Mouse (Mus musculus) stomach, embryonic 14.5 days (tissue): ENCODE measurements around the gene Slc13a2. TPM values are rescaled to one million over a fixed set of nuclear protein-coding genes. Genes with fewer than 3 reads are reported as not detected.

Source experiments
- ATAC-seq: fragments of 200-750 bp; cut with Nextera tagmentation; 2 replicates; pipeline ENCODE4 v1.8.0; 2017; ENCODE audit warnings: low read depth, moderate TSS enrichment; ENCODE audit not compliant: insufficient number of reproducible peaks, insufficient read depth, low FRiP score
- H3K27ac ChIP-seq: fragments of 300-500 bp; sonication (generic); 2 replicates; pipeline ENCODE4 v1.5.1; 2014; ENCODE audit warnings: mild to moderate bottlenecking, low read length, moderate library complexity, mixed read lengths
- H3K27me3 ChIP-seq: fragments of 300-500 bp; sonication (generic); 2 replicates; pipeline ENCODE4 v1.6.1; 2014; ENCODE audit warnings: low read length, control low read depth, mixed read lengths; ENCODE audit not compliant: control insufficient read depth, insufficient read depth
- H3K36me3 ChIP-seq: fragments of 300-500 bp; sonication (generic); 2 replicates; pipeline ENCODE4 v1.6.1; 2014; ENCODE audit warnings: mild to moderate bottlenecking, control low read depth, low read length, moderate library complexity, mixed read lengths; ENCODE audit not compliant: control insufficient read depth, insufficient read depth
- H3K4me1 ChIP-seq: fragments of 300-500 bp; sonication (generic); 2 replicates; pipeline ENCODE4 v1.6.1; 2014; ENCODE audit warnings: low read length, control low read depth, mixed read lengths; ENCODE audit not compliant: control insufficient read depth, insufficient read depth
- H3K4me2 ChIP-seq: fragments of 300-500 bp; sonication (generic); replicated peaks from 2 replicates; pipeline ENCODE4 v1.6.1; 2014; ENCODE audit warnings: low read depth, low read length, control low read depth
- H3K4me3 ChIP-seq: fragments of 300-500 bp; sonication (generic); 2 replicates; pipeline ENCODE4 v1.5.1; 2014; ENCODE audit warnings: low read depth, low read length, control low read depth
- H3K9ac ChIP-seq: fragments of 300-500 bp; sonication (generic); replicated peaks from 2 replicates; pipeline ENCODE4 v1.6.1; 2014; ENCODE audit warnings: low read depth, mild to moderate bottlenecking, control low read depth, low read length, moderate library complexity, mixed read lengths
- H3K9me3 ChIP-seq: fragments of 300-500 bp; sonication (generic); 2 replicates; pipeline ENCODE4 v1.6.1; 2016; ENCODE audit warnings: low read depth, low read length, control low read depth; ENCODE audit not compliant: control insufficient read depth
- WGBS: fragments of 180-500 bp; shearing (Covaris S2); extraction: QIAGEN DNeasy Blood & Tissue Kit; methylation state at CpG from one replicate; pipeline ENCODE4 v1.1.7; 2014; 5-methylcytosine and 5-hydroxymethylcytosine counted together
- polyA plus RNA-seq: library from polyadenylated mRNA; unstranded; fragments of >200 nt; fragmentation: Nextera tagmentation; extraction: Ambion mirVana; gene quantifications from 2 replicates; pipeline ENCODE4 v1.2.1, GENCODE M21; 2014

The Slc13a2 gene
- polyA plus RNA-seq, 1 experiment from 2014 or later, result 0.10 TPM

DNA sequence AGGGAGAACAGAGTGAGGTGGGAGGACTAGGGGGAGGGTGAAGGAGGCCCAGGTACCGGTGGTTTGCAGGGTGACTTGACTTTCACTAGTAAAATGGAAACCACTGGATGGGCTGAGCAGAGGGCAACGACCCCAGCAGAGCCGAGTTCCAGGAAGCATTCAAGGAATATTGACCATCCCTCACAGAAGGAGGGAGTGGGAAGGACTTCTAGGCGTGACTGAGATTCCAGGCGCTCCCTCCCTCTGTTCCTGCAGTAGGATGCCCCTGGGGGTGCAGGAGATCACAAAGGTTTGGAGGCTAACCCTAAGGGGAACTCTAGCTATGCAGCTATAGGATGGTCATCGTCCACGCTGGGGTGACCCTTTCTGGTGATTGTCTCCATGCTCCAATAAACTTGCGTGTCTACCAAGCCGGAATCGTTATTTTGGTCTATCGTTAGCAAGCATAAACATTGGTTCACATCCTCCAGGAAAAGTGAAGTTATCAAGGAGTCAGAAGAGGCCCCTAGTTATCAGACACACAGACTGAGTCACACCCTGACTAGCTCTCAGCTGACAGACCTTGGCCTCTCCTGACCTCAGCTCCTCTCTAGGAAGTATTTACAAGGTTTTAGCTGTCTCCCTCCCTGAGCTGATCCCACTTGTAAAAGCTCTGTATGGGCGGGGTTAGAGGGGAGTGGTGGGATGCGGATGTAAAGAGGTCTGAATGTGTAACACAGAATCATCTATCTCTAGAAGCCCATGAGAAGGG, 41.4 kb upstream of the Slc13a2 start:
- 45% methylated on average over 13 of the region's 13 CpGs for WGBS
- no peak overlapping the region for H3K27ac ChIP-seq
- ATAC-seq, result no peak
- no peaks in the 10 kb centered on the region for H3K27me3 ChIP-seq
- H3K9me3 ChIP-seq, result no peaks in the 10 kb centered on the region; the same call in 1 of the 2 replicates
- H3K4me2 ChIP-seq, result no peak overlapping the region
- no peaks in the 10 kb centered on the region for H3K36me3 ChIP-seq
- H3K4me1 ChIP-seq, result peaks cover 15% of the 10 kb centered on the region; the same call in 1 of the 2 replicates
- no peak overlapping the region for H3K9ac ChIP-seq
- no peak overlapping the region for H3K4me3 ChIP-seq

DNA sequence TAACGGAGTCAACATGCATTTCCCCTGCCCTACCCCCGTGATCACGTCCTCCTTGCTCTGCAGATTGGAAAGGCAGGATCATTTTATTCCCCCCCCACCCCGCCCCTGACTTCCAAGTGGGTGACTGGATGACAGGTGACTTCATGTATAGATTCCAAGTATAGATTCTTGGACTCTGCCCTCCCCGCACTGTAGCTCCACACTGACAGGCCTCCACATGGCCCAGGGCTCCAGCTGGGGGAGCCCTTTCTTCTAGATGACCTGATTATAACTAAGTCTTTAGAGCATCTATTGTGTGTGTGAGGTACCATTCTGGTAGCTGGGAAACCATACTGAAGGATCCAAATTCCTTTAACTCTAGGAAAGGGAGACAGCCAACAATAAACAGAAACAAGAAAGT, 40.7 kb upstream of the Slc13a2 start:
- H3K4me1 ChIP-seq, result peaks cover 15% of the 10 kb centered on the region; the same call in 1 of the 2 replicates
- no peak overlapping the region for H3K9ac ChIP-seq
- H3K4me3 ChIP-seq, result no peak overlapping the region
- H3K4me2 ChIP-seq, result no peak overlapping the region
- H3K27ac ChIP-seq, result no peak overlapping the region
- no peaks in the 10 kb centered on the region; the same call in 1 of the 2 replicates for H3K9me3 ChIP-seq
- WGBS, result 73% methylated on average over 5 of the region's 5 CpGs
- no peaks in the 10 kb centered on the region for H3K27me3 ChIP-seq
- ATAC-seq, result no peak
- no peaks in the 10 kb centered on the region for H3K36me3 ChIP-seq

GRCm38 (mm10) chr11:78461894-78462293, 39.9 kb upstream of the Slc13a2 start:
- Histone ChIP-seq H3K27me3 (no peaks in the 10 kb centered on the region), H3K4me2 (no peak overlapping the region), H3K36me3 (no peaks in the 10 kb centered on the region), H3K9me3 (no peaks in the 10 kb centered on the region; the same call in 1 of the 2 replicates), H3K4me1 (peaks cover 15% of the 10 kb centered on the region; the same call in 1 of the 2 replicates), H3K4me3 (no peak overlapping the region), H3K9ac (no peak overlapping the region), H3K27ac (no peak overlapping the region)
- ATAC-seq, result no peak
- 63% methylated on average over 1 of the region's 1 CpGs for WGBS

- H3K4me2 ChIP-seq, result no peak overlapping the region
- H3K36me3 ChIP-seq, result no peaks in the 10 kb centered on the region
- 78% methylated on average over 17 of the region's 17 CpGs for WGBS
- H3K4me1 ChIP-seq, result 0 out of 2 replicates have a peak, but pooled peaks cover 4% of the 10 kb centered on the region
- no peak overlapping the region for H3K4me3 ChIP-seq
- ATAC-seq, result no peak
- no peak overlapping the region for H3K9ac ChIP-seq
- no peaks in the 10 kb centered on the region; the same call in 1 of the 2 replicates for H3K9me3 ChIP-seq
- H3K27me3 ChIP-seq, result no peaks in the 10 kb centered on the region
- no peak overlapping the region for H3K27ac ChIP-seq
Observed at GRCm38 (mm10) chr11:78458740-78459139, 36.7 kb upstream of the Slc13a2 start.

DNA sequence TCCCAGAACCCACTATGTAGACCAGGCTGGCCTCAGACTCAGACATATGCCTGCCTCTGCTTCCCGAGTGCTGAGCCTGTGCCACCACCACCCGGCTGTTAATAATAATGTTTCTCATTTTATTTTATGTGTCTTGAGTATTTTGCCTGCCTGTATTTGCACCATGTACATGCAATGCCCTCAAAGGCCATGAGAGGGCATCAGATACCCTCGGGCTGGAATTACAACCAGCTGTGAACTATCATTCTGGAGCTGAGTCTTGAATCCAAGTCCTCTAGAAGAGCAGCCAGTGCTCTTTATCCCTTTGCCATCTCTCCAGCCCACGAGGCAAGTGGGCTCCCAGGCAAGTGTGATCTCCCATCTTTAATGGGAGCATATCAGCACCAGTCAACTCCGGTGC, 33.3 kb upstream of the Slc13a2 start:
- Histone ChIP-seq H3K4me2 (no peak overlapping the region), H3K27me3 (no peaks in the 10 kb centered on the region)
- ATAC-seq, result no peak

DNA sequence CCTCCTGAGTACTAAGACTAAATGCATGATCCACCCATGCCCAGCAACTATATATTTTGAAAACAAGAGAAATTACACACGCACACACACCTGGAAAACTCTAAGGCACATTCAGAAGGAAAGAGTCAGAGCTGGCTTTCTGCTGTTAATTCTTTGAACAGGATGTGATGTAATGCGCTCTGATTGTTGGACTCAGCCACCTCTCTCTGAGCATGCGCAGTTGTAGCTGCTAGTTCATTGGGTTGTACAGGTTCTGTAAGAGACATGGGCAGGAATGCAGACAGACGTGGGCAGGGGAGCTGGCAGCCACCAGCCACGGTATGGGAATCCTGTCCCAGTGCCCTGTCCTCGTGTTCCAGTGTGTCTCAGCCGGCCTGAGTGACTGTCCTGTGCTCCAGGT, 32.3 kb upstream of the Slc13a2 start:
- no peaks in the 10 kb centered on the region for H3K27me3 ChIP-seq
- no peak for ATAC-seq
- no peak overlapping the region for H3K4me2 ChIP-seq
- no peak overlapping the region for H3K4me3 ChIP-seq
- WGBS, result 71% methylated on average over 7 of the region's 7 CpGs
- H3K27ac ChIP-seq, result no peak overlapping the region
- H3K9me3 ChIP-seq, result no peaks in the 10 kb centered on the region
- no peak overlapping the region for H3K9ac ChIP-seq
- H3K4me1 ChIP-seq, result no peaks in the 10 kb centered on the region
- H3K36me3 ChIP-seq, result no peaks in the 10 kb centered on the region

More for the DNA sequence above, 33.3 kb upstream of the Slc13a2 start:
- H3K4me1 ChIP-seq, result no peaks in the 10 kb centered on the region
- H3K9ac ChIP-seq, result no peak overlapping the region
- H3K9me3 ChIP-seq, result no peaks in the 10 kb centered on the region
- 24% methylated on average over 5 of the region's 5 CpGs for WGBS
- no peak overlapping the region for H3K4me3 ChIP-seq
- H3K36me3 ChIP-seq, result no peaks in the 10 kb centered on the region
- no peak overlapping the region for H3K27ac ChIP-seq

- Histone ChIP-seq H3K36me3 (no peaks in the 10 kb centered on the region), H3K27ac (no peak overlapping the region), H3K4me3 (no peak overlapping the region), H3K4me1 (no peaks in the 10 kb centered on the region), H3K27me3 (no peaks in the 10 kb centered on the region), H3K9me3 (no peaks in the 10 kb centered on the region), H3K4me2 (no peak overlapping the region), H3K9ac (no peak overlapping the region)
- WGBS, result 15% methylated on average over 4 of the region's 4 CpGs
- no peak for ATAC-seq
Observed at GRCm38 (mm10) chr11:78453675-78454074, 31.7 kb upstream of the Slc13a2 start.

DNA sequence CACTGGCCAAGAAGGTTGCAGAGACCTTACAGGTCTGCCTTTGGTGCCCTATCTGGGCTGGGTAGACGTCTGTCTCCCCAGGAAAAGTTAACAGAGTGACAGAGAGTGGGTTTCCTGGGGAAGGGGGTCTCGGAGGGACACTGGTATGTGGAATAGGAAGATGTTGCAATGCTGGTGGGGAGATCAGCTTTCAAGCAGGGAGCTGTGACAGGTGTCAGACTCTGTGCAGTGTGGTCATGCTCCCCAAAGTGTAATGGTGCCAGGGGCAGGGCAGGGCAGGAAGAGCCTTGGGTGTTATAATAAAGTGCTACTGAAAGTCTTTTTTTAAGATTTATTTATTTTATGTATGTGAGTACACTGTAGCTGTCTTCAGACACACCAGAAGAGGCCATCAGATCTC, 28.3 kb upstream of the Slc13a2 start:
- Histone ChIP-seq H3K4me3 (no peak overlapping the region), H3K9me3 (no peaks in the 10 kb centered on the region), H3K36me3 (no peaks in the 10 kb centered on the region), H3K27ac (no peak overlapping the region), H3K4me1 (no peaks in the 10 kb centered on the region), H3K9ac (no peak overlapping the region), H3K4me2 (no peak overlapping the region), H3K27me3 (no peaks in the 10 kb centered on the region)
- no peak for ATAC-seq
- WGBS, result 40% methylated on average over 2 of the region's 2 CpGs

GRCm38 (mm10) chr11:78448242-78448641, 26.2 kb upstream of the Slc13a2 start:
- ATAC-seq, result no peak
- H3K27me3 ChIP-seq, result no peaks in the 10 kb centered on the region
- H3K9me3 ChIP-seq, result no peaks in the 10 kb centered on the region
- H3K9ac ChIP-seq, result no peak overlapping the region
- 90% methylated on average over 1 of the region's 1 CpGs for WGBS
- H3K4me3 ChIP-seq, result no peak overlapping the region
- H3K4me1 ChIP-seq, result no peaks in the 10 kb centered on the region
- H3K27ac ChIP-seq, result no peak overlapping the region
- H3K36me3 ChIP-seq, result no peaks in the 10 kb centered on the region
- no peak overlapping the region for H3K4me2 ChIP-seq
